Mouse (Mus musculus) B cell, adult (primary cell): ENCODE measurements around the gene Zfp994. TPM values are rescaled to one million over a fixed set of nuclear protein-coding genes. Genes with fewer than 3 reads are reported as not detected.

ENCODE experiments used
- total RNA-seq: library from RNA; stranded (reverse); gene quantifications from 4 replicates; pipeline ENCODE4 v1.2.4, GENCODE M21; 2023; ENCODE audit not compliant: inconsistent age

The Zfp994 gene
- total RNA-seq: 5.5 to 6.1 TPM (median 5.8 TPM) in 4 replicates

GRCm38 (mm10) chr17:22225422-22226012 lies at the start of gene Zfp994:
Zfp994 (minus strand) TSS chr17:22225616.

DNA sequence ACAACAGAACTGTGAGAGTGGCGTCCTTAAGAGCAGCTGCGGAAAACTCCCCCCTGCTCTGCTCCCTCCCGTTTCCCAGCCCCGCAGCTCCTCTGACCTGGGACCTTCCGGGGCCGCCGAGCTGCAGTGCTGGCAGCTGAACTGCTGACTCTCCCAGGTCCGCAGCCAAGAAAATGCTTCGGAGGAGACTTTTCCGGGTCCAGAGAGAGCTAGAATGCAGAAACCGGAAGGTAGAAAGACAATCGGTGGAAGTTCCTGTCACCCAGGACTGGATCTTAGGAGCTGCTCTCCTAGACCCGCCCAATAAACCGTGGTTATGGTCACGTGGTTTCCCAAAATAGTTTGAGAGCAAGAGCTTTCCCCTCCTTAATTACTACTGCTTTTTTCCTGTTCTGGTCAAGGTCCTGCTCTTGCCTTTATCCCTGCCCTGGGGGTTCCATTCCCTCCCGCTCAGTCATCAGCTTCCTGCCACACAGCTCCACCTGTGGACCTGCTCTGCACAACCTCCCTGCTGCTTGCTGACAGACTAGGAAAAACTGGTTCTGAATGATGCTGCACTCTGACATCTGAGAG lies 59.6 kb downstream of the Zfp994 start, which contains the start of gene Zfp947:
TSS of gene Zfp947 (minus strand) at position 469 of the 573 bp plus-strand sequence.

Other genes starting within 250 kb of the Zfp994 start
- gene Zfp947, start 59.4 kb downstream of the Zfp994 start, total RNA-seq: not detected in 4 replicates
- gene CT030661.1, start 89.2 kb upstream of the Zfp994 start, total RNA-seq: 8.5 to 10.4 TPM (median 9.7 TPM) in 4 replicates
- 13.0 to 15.6 TPM (median 14.3 TPM) in 4 replicates for gene Zfp944, start 135.8 kb upstream of the Zfp994 start, total RNA-seq
- 18.5 to 24.2 TPM (median 20.4 TPM) in 4 replicates for gene Zfp758, start 135.8 kb upstream of the Zfp994 start, total RNA-seq
- 4.2 to 7.0 TPM (median 5.5 TPM) in 4 replicates for gene Zfp946, start 198.6 kb upstream of the Zfp994 start, total RNA-seq